Mouse (Mus musculus) forebrain, embryonic 12.5 days (tissue): Measurements from ENCODE around the gene Hyal3. TPM values are rescaled to one million over a fixed set of nuclear protein-coding genes. Genes with fewer than 3 reads are reported as not detected.

Source experiments
- ATAC-seq: fragments of 200-750 bp; cut with Nextera tagmentation; 2 replicates; pipeline ENCODE4 v1.8.0; 2017; ENCODE audit warnings: moderate TSS enrichment; ENCODE audit not compliant: low FRiP score
- H3K27ac ChIP-seq: fragments of 300-500 bp; sonication (generic); 2 replicates; pipeline ENCODE4 v1.5.1; 2016; ENCODE audit warnings: mild to moderate bottlenecking
- H3K27me3 ChIP-seq: fragments of 300-500 bp; sonication (generic); 2 replicates; pipeline ENCODE4 v1.6.1; 2016; ENCODE audit warnings: mild to moderate bottlenecking
- H3K36me3 ChIP-seq: fragments of 300-500 bp; sonication (generic); replicated peaks from 2 replicates; pipeline ENCODE4 v1.6.1; 2016; ENCODE audit warnings: mild to moderate bottlenecking
- H3K4me1 ChIP-seq: fragments of 300-500 bp; sonication (generic); 2 replicates; pipeline ENCODE4 v1.6.1; 2016
- H3K4me2 ChIP-seq: fragments of 300-500 bp; sonication (generic); 2 replicates; pipeline ENCODE4 v1.6.1; 2016; ENCODE audit warnings: mild to moderate bottlenecking, moderate library complexity
- H3K4me3 ChIP-seq: fragments of 300-500 bp; sonication (generic); replicated peaks from 2 replicates; pipeline ENCODE4 v1.5.1; 2016; ENCODE audit warnings: mild to moderate bottlenecking
- H3K9ac ChIP-seq: fragments of 300-500 bp; sonication (generic); 2 replicates; pipeline ENCODE4 v1.6.1; 2016; ENCODE audit warnings: mild to moderate bottlenecking
- H3K9me3 ChIP-seq: fragments of 300-500 bp; sonication (generic); 2 replicates; pipeline ENCODE4 v1.6.1; 2016
- WGBS: fragments of 180-500 bp; shearing (Covaris S2); methylation state at CpG from one replicate; pipeline ENCODE4 v1.1.7; 2016; 5-methylcytosine and 5-hydroxymethylcytosine counted together
- polyA plus RNA-seq: library from polyadenylated mRNA; unstranded; fragments of >200 nt; fragmentation: Nextera tagmentation; extraction: Ambion mirVana; gene quantifications from 2 replicates; pipeline ENCODE4 v1.2.1, GENCODE M21; 2016

Gene Hyal3
- polyA plus RNA-seq, 1 experiment from 2014 or later: 0.80 TPM

GRCm38 (mm10) chr9:107629901-107630425, 49.3 kb downstream of the Hyal3 start:
- WGBS: 4% methylated on average over 14 of the region's 14 CpGs
- H3K4me2 ChIP-seq: peak overlapping the region; percentile 99
- no peaks in the 10 kb centered on the region for H3K9me3 ChIP-seq
- ATAC-seq: peak; percentile 7; the same call in 1 of the 2 replicates
- H3K4me3 ChIP-seq: peak overlapping the region; percentile 94
- H3K4me1 ChIP-seq: peaks cover 94% of the 10 kb centered on the region
- H3K36me3 ChIP-seq: peaks cover 21% of the 10 kb centered on the region
- H3K9ac ChIP-seq: peak overlapping the region; percentile 68
- peak overlapping the region; percentile 100 for H3K27ac ChIP-seq
- H3K27me3 ChIP-seq: no peaks in the 10 kb centered on the region

GRCm38 (mm10) chr9:107630576-107630975, 50.0 kb downstream of the Hyal3 start:
- Histone ChIP-seq H3K27ac (peak overlapping the region; percentile 100), H3K4me2 (peak overlapping the region; percentile 99), H3K4me3 (peak overlapping the region; percentile 94), H3K36me3 (peaks cover 15% of the 10 kb centered on the region; the same call in 1 of the 2 replicates), H3K27me3 (no peaks in the 10 kb centered on the region), H3K9me3 (no peaks in the 10 kb centered on the region), H3K9ac (peak overlapping the region; percentile 68), H3K4me1 (peaks cover 90% of the 10 kb centered on the region)
- WGBS: 0% methylated on average over 4 of the region's 4 CpGs
- ATAC-seq: peak; percentile 48

GRCm38 (mm10) chr9:107631311-107631826, 50.8 kb downstream of the Hyal3 start:
- H3K27me3 ChIP-seq: no peaks in the 10 kb centered on the region
- ATAC-seq: no peak
- peak overlapping the region; percentile 94 for H3K9ac ChIP-seq
- WGBS: 25% methylated on average over 9 of the region's 9 CpGs
- H3K27ac ChIP-seq: peak overlapping the region; percentile 100
- no peaks in the 10 kb centered on the region for H3K9me3 ChIP-seq
- H3K36me3 ChIP-seq: peaks cover 13% of the 10 kb centered on the region; the same call in 1 of the 2 replicates
- peak overlapping the region; percentile 99 for H3K4me2 ChIP-seq
- peaks cover 91% of the 10 kb centered on the region for H3K4me1 ChIP-seq
- H3K4me3 ChIP-seq: peak overlapping the region; percentile 94

GRCm38 (mm10) chr9:107631861-107632260, 51.2 kb downstream of the Hyal3 start:
- Histone ChIP-seq H3K9me3 (no peaks in the 10 kb centered on the region), H3K4me3 (peak overlapping the region; percentile 94), H3K4me1 (peaks cover 91% of the 10 kb centered on the region), H3K27me3 (no peaks in the 10 kb centered on the region), H3K9ac (peak overlapping the region; percentile 94), H3K4me2 (peak overlapping the region; percentile 99), H3K27ac (peak overlapping the region; percentile 100), H3K36me3 (peaks cover 13% of the 10 kb centered on the region; the same call in 1 of the 2 replicates)
- WGBS: 61% methylated on average over 8 of the region's 8 CpGs
- no peak for ATAC-seq

- no peaks in the 10 kb centered on the region for H3K27me3 ChIP-seq
- WGBS: 23% methylated on average over 6 of the region's 6 CpGs
- peaks cover 13% of the 10 kb centered on the region; the same call in 1 of the 2 replicates for H3K36me3 ChIP-seq
- peak overlapping the region; percentile 94 for H3K4me3 ChIP-seq
- no peak for ATAC-seq
- peak overlapping the region; percentile 100 for H3K27ac ChIP-seq
- H3K9me3 ChIP-seq: no peaks in the 10 kb centered on the region
- H3K9ac ChIP-seq: peak overlapping the region; percentile 94
- H3K4me1 ChIP-seq: peaks cover 91% of the 10 kb centered on the region
- H3K4me2 ChIP-seq: peak overlapping the region; percentile 99
Measured at GRCm38 (mm10) chr9:107632478-107632877, 51.9 kb downstream of the Hyal3 start.

GRCm38 (mm10) chr9:107633091-107633660, 52.6 kb downstream of the Hyal3 start:
- ATAC-seq: peak; percentile 7; the same call in 1 of the 2 replicates
- H3K27me3 ChIP-seq: no peaks in the 10 kb centered on the region
- no peaks in the 10 kb centered on the region for H3K9me3 ChIP-seq
- H3K4me3 ChIP-seq: peak overlapping the region; percentile 94
- H3K4me1 ChIP-seq: peaks cover 88% of the 10 kb centered on the region
- H3K36me3 ChIP-seq: peaks cover 9% of the 10 kb centered on the region; the same call in 1 of the 2 replicates
- under 1% methylated on average over 33 of the region's 33 CpGs for WGBS
- H3K27ac ChIP-seq: peak overlapping the region; percentile 100
- peak overlapping the region; percentile 94 for H3K9ac ChIP-seq
- peak overlapping the region; percentile 99 for H3K4me2 ChIP-seq

- under 1% methylated on average over 15 of the region's 15 CpGs for WGBS
- no peak for ATAC-seq
- Histone ChIP-seq H3K9me3 (no peaks in the 10 kb centered on the region), H3K36me3 (peaks cover 5% of the 10 kb centered on the region; the same call in 1 of the 2 replicates), H3K27ac (peak overlapping the region; percentile 100), H3K4me3 (peak overlapping the region; percentile 94), H3K4me2 (peak overlapping the region; percentile 99), H3K27me3 (no peaks in the 10 kb centered on the region), H3K9ac (peak overlapping the region; percentile 94), H3K4me1 (peaks cover 82% of the 10 kb centered on the region)
Measured at GRCm38 (mm10) chr9:107633661-107634405, 53.2 kb downstream of the Hyal3 start.

- H3K9me3 ChIP-seq: no peaks in the 10 kb centered on the region
- H3K4me1 ChIP-seq: peaks cover 77% of the 10 kb centered on the region
- H3K9ac ChIP-seq: peak overlapping the region; percentile 94
- H3K4me2 ChIP-seq: peak overlapping the region; percentile 99
- H3K27me3 ChIP-seq: no peaks in the 10 kb centered on the region
- ATAC-seq: no peak
- peak overlapping the region; percentile 100 for H3K27ac ChIP-seq
- H3K4me3 ChIP-seq: peak overlapping the region; percentile 94
- no peaks in the 10 kb centered on the region; the same call in 1 of the 2 replicates for H3K36me3 ChIP-seq
- WGBS: under 1% methylated on average over 35 of the region's 35 CpGs
Measured at GRCm38 (mm10) chr9:107634406-107635278, 54.0 kb downstream of the Hyal3 start.

GRCm38 (mm10) chr9:107635279-107636028, 54.8 kb downstream of the Hyal3 start, which contains the start of gene Gnai2:
Gene Gnai2, minus strand, starts transcription at chr9:107635367.
- no peaks in the 10 kb centered on the region; the same call in 1 of the 2 replicates for H3K36me3 ChIP-seq
- H3K27me3 ChIP-seq: no peaks in the 10 kb centered on the region
- H3K4me3 ChIP-seq: peak within 1 kb of the TSS; percentile 94
- H3K4me2 ChIP-seq: peak within 1 kb of the TSS; percentile 99
- peak within 1 kb of the TSS; percentile 94 for H3K9ac ChIP-seq
- H3K9me3 ChIP-seq: no peaks in the 10 kb centered on the region
- peak; percentile 91 for ATAC-seq
- H3K27ac ChIP-seq: peak within 1 kb of the TSS; percentile 100
- peaks cover 75% of the 10 kb centered on the region for H3K4me1 ChIP-seq
- WGBS: 3% methylated on average over 31 of the region's 38 CpGs
